In genomic region chr14:17982017-17982416, GRCm38 (mm10) we compare ENCODE assay signal across 32 mouse cellular contexts.
A peak's percentile ranks its signal among the peaks of the same experiment; 100 is the strongest.
DNase-seq lines count a peak whose midpoint lies in the region; ATAC-seq lines count a peak whose summit lies in the region.
"Had no signal": no experiment of that assay in that cellular context is flagged by ENCODE, and none has a peak within 500 bp of the region (broad histone marks: within the 10 kb centered on the region; RNA-seq: fewer than 3 reads in every experiment).

No protein-coding gene starts in this region.

- peak; percentile 76 for DNase-seq in heart, adult 11 months
- DNase-seq in heart, embryonic 10.5 days (ENCODE audit: low spot score) = no peak
- peak; percentile 16 for DNase-seq in A20 (ENCODE audit: low read depth, low spot score)
- no peak for DNase-seq in ovary, adult 18-20 months (ENCODE audit: low spot score)
- no peak for DNase-seq in cerebellum, postnatal 14 days
- no peak for DNase-seq in retina, embryonic 14.5 days (ENCODE audit: low spot score)
- DNase-seq: adrenal gland, postnatal 14 days; cerebellum, adult 11 months; cerebellum, adult 9-11 months; gastrocnemius, postnatal 14 days; heart, adult 18-20 months; heart, postnatal 4 days; kidney, adult 9 months; kidney, postnatal 14 days; lung, embryonic 14.5 days; lung, postnatal 36 days; right cerebral cortex, postnatal 14 days; thymus, adult 18-20 months; thymus, postnatal 25 days had no signal

- H3K36me3 ChIP-seq in heart, embryonic 10.5 days = no peaks in the 10 kb centered on the region
- H3K36me3 ChIP-seq: heart, embryonic 12.5 days; limb, embryonic 12.5 days; liver, embryonic 15.5 days; midbrain, embryonic 10.5 days; midbrain, embryonic 15.5 days; neural tube, embryonic 12.5 days had no signal

- no peaks in the 10 kb centered on the region for H3K27me3 ChIP-seq in heart, embryonic 10.5 days (ENCODE audit: insufficient read depth, poor library complexity, severe bottlenecking)
- H3K27me3 ChIP-seq: heart, embryonic 12.5 days; limb, embryonic 12.5 days; liver, embryonic 15.5 days; midbrain, embryonic 15.5 days; neural tube, embryonic 12.5 days; Patski had no signal

- H3K4me3 ChIP-seq in heart, embryonic 10.5 days = no peak overlapping the region
- H3K4me3 ChIP-seq: erythroblast, embryonic 14.5 days; heart, embryonic 12.5 days; limb, embryonic 12.5 days; liver, embryonic 15.5 days; midbrain, embryonic 10.5 days; midbrain, embryonic 15.5 days; neural tube, embryonic 12.5 days had no signal

- ATAC-seq in activated CD4-positive, CD25-positive, alpha-beta regulatory T cell, adult 4 months = peak; percentile 44
- peak; percentile 53 for ATAC-seq in inflammation-experienced regulatory T-cells, adult 6 months
- ATAC-seq: forebrain, embryonic 16.5 days; hindbrain, embryonic 16.5 days; intestine, postnatal 0 days; midbrain, embryonic 15.5 days; Patski had no signal

- no peak overlapping the region for H3K27ac ChIP-seq in heart, embryonic 10.5 days
- H3K27ac ChIP-seq: limb, embryonic 12.5 days; liver, embryonic 15.5 days; midbrain, embryonic 10.5 days; midbrain, embryonic 15.5 days; neural tube, embryonic 12.5 days had no signal

- H3K4me1 ChIP-seq in heart, embryonic 10.5 days = no peaks in the 10 kb centered on the region
- H3K4me1 ChIP-seq: heart, embryonic 12.5 days; limb, embryonic 12.5 days; liver, embryonic 15.5 days; midbrain, embryonic 10.5 days; midbrain, embryonic 15.5 days; neural tube, embryonic 12.5 days had no signal

- no peaks in the 10 kb centered on the region for H3K9me3 ChIP-seq in heart, embryonic 10.5 days
- H3K9me3 ChIP-seq: heart, embryonic 12.5 days; limb, embryonic 12.5 days; liver, embryonic 15.5 days; midbrain, embryonic 10.5 days; midbrain, embryonic 15.5 days; neural tube, embryonic 12.5 days had no signal

- 84% methylated on average over 5 of the region's 5 CpGs for WGBS in heart, embryonic 10.5 days

Comparison
In these comparisons a context has a peak if more than half of its experiments do, and no peak if none do; other contexts are left out.
1. DNase-seq: peak in heart, adult 11 months (single experiment) and A20 (single experiment); none in heart, embryonic 10.5 days (single experiment), ovary, adult 18-20 months (single experiment), cerebellum, postnatal 14 days (0 of 2) and retina, embryonic 14.5 days (single experiment).